Mouse (Mus musculus): ENCODE results near the gene Fbxo6.
"Not testable (repeated sequence)": the region's sequence is repeated elsewhere in the genome, so short reads cannot be mapped to it uniquely, and the experiment has no call there.

Gene Fbxo6

DNA sequence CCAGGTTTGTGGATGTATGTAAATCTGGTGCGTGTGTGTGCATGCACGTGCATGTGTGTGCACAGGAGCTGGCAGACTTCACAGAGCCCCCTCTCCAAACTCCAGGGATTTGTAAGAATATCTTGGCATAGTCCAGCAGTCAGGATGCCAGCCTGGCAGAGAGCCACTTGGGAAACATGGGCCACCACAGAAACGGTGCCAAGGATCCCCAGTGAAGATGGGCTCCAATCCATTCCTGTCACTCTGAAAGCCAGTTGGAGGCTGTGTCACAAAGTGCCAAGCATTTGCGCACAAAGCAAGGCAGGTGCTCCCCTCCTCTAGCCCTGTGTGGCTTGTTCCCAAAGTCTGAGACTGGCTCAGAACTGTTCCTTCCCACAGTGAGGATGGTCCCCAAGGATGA, 30.6 kb downstream of the Fbxo6 start:
- no peak for DNase-seq

DNA sequence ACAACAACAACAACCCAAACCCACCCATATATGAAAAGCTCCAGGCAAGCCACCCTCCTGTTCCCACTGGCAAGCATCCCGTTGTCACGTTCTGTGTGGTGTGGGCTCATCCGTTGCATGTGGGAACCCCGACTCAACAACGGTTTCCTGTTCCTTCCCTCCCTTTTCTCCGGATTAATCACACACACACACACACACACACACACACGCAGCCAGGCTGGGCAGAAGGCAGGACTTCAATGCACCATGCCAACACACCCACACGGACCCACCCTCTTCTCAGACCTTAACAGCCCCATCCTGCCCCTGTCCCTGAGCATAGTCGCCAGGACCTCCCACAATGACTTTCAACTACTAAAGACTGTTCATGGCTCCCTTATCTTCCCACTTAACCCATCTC, 31.4 kb downstream of the Fbxo6 start:
- no peak for DNase-seq

DNA sequence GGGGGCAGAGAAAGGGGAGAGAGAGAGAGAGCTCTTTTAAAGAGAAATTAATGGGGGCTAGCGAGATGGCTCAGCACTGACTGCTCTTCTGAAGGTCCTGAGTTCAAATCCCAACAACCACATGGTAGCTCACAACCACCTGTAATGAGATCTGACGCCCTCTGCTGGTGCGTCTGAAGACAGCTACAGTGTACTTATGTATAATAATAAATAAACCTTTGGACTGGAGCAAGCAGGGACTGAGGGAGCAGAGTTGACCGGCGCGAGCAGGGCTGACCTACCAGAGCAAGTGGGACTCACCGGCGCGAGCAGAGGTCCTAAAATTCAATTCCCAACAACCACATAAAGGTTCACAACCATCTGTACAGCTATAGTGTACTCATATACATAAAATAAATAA, 32.4 kb downstream of the Fbxo6 start:
- not testable (repeated sequence) for DNase-seq

DNA sequence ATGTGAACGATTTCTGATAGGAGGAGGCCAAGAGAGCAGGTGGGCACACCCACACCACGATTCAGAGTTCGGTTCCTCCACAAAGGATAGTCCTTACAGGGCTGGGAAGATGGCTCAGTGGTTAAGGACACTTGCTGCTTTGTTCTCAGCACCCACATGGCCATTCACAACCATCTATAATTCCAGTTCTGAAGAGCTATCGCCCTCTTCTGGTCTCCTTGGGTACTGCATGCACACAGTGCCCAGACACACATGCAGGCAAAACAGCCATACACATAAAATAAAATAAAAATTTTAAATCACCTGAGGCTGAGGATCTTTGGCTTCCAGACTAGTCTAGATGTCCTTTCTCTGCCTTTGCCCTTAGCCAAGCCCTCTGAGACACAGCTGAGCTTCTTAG, 34.5 kb downstream of the Fbxo6 start:
- no peak for DNase-seq

DNA sequence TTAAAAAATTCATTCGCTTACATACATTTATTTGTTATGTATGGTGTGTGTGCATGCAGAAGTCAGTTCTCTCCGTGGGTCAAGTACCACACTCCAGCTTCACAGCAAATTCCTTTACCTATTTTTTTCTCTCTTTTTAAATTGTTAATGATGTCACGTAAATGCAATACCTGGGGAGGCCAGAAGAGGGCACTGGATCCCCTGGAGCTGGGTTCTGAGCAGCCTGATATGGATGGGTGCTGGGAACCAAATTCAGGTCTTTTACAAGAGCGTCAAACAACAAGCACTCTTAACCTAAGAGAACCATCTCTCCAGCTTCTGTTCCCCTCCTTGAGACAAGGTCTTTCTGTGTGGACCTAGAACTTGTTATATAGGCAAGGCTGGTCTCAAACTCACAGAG, 35.3 kb downstream of the Fbxo6 start:
- DNase-seq: no peak

DNA sequence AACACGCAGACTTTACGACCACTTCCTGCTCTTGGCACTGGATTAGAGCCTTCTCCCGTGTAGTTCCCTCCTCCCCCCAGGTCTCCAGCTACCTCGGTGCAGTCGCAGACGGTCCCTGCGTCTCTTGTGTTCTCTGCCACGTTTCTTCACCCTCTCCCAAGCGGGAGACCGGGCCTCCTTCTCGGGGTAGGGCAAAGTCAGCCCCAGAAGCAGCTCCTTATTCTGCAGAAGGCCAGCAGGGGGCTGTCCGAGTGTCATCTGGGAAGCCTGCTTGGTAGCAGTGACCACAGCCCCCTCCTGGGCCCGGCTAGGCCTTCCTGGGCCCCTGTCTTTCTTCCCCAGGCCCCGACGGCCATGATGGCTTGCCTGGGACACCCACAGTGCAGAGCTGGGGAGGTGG, 36.5 kb downstream of the Fbxo6 start:
- DNase-seq: peak; percentile 44

DNA sequence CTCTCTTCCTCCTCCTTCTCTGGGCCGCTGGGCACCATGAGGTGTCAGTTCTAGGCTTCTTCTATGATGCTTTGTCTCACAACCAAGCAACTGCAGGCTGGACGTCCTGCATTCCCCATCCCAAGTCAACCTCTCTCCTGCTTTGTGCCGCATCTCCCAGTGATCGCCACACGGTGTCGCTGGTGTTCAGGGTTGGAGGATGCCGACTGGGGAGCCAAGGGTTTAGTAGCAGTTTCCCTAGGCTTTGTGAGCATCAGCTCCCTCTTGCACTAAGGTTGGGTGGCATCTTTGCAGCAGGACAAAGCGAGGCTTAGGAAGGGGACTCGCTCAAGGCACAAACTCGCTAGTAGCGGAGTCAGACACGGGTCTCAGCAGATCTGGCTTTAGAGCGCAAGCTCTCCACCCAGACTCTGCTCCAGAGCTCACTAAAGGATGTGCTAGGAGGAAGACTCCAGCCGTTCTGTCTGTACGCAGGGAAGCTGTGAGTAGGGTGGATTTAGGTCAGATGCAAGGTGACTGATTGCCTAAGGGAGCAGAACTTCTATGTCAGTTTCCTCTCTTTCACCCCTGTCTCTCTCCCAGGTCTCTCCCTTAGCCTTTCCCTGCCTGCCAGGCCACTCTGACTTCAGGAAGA, 37.1 kb downstream of the Fbxo6 start:
- peak; percentile 90 for DNase-seq

DNA sequence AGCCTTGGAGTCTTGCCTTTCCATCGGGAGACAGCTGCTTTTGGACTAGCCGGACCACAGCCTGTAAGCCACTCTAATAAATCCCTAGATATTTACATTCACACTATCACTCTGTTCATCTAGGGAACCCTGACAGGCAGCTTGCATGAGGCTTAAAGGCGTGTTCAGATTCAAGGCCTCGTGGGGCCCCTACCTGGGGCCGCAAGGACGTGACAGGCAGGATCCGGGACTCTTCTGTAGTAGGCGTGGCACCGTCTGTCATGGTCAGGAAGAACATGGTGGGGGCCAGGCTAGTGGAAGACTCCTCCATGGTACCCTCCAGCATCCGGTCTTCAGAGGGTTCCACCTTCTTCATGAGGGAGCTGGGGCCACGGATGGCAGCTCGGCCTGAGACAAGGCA, 39.4 kb downstream of the Fbxo6 start:
- no peak for DNase-seq

DNA sequence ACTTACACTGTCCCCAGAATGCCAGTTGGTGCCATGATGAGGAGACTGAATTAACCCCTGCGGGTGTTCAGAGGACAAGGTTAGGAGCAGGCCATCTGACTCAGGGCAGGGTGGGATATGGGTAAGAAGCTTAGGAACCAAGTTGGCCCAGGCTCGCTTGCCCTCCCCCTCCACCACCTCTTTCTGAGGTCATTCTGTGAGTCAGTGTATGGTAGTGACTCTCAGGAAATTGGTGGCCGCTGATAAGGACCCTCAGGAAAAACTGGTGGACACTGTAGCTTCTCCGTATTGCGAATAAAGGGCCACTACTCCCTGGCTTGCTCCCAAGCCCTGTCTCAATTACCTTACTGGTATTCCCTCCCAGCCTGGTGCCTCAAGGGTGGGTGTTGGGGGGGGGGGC, 42.7 kb downstream of the Fbxo6 start:
- no peak for DNase-seq

DNA sequence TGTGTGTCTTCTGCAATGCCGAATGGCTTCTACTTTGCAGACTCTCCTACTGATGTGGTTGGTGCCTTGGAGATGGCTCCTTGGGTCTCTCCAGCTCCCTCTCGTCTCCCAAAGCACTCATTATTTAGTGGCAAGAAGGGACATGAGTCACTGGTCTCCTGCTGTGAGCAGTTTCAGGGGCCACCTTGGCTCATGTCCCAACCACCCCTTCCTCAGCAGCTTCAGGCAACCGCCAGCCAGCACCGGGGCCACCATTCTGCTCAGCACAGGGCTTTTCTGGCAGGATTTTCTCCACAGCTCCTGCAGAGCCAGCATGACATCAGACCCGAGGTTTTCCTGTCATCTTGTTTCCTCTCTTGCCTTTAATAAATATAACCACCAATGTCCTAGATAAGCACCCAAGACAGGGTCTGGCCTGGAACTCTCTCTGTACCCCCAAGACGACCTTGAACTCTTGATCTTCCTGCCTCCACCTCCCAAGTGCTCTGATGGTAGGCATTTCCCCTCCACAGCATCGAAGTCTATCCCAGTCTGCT, 43.3 kb downstream of the Fbxo6 start:
- DNase-seq: no peak

DNA sequence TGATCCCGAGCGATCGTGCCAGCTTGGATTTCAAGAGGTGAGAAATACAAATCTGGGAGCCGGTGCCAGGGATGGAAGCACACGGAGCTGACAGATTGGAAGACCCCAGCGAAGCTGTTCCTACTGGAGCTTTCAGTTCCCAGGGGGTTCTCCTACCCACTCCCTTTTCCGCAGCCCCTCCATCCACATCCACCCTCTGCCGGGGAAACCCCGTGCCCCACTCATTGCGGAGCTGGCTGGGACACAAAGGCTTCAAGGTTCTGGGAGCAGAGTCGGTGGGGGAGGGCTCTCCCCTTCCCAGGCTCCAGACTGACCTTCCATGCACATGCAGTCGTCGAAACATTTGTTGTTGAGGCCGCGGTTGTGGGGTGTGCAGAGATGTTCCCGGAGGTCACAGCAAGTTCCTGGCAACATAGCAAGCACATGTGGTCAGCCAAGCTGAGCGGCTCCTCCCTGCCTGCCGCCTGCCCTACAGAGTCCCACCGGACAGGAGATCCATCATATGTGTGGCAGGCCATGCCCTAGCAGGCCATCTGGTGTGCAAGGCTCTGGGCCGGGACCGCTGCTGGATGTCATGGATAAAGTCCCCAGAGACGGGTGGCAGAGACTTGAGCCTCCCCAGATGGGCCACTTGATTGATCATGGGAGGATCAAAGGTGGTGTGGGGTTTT, 44.2 kb downstream of the Fbxo6 start:
- no peak for DNase-seq

DNA sequence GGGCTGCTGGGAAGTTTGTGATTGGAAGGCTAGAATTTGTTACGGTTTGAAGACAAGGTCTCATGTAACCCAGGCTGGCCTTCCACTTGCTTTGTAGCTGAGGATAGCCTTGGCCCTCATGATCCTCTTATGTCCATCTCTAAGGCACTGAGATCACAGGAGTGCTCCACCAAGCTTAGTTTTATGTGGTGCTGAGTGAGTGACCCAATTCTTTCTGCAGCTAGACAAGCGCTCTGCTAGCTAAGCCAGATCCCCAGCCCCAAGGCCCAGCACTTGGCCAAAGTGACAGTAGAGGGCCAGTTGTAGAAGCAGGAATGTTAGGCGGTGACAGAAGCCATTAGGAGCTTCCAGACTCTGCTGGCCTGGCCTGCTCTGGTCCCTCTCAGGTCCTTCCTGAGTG, 47.8 kb downstream of the Fbxo6 start:
- no peak for DNase-seq

DNA sequence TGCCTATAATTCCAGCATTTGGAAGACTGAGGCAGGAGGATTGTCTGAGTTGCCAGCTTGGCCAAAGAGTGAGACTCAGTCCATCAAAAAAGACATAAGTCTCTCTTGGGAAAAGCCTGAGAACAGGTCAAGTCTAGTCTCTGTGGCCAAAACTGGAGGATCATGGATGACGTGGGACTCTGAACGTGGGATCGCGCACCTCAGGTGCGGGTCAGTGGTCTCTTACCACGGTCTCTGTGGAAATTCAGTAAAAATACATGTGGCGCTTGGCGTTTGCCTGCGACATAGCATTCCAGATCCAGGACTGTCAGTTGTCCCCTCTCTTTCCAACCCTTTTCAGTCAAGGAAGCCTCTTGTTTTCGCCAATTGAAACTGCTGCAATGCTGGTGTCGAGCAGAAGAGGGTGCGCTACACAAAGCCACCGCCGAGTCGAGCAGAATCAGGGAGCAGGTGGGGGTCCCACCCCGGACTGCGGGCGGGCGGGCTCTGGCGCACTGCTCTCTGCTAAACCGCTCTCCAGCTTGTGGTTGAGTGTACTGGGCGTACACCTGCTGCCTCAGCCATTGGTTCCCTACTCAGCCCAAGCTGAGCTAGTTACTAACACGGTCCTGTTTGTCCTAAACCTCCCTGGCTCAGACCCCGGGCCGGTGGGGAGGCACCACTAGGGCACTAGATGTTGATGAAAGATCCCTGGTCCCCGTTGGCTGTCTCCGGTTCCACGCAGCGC, 50.0 kb downstream of the Fbxo6 start:
- peak; percentile 52 for DNase-seq

DNA sequence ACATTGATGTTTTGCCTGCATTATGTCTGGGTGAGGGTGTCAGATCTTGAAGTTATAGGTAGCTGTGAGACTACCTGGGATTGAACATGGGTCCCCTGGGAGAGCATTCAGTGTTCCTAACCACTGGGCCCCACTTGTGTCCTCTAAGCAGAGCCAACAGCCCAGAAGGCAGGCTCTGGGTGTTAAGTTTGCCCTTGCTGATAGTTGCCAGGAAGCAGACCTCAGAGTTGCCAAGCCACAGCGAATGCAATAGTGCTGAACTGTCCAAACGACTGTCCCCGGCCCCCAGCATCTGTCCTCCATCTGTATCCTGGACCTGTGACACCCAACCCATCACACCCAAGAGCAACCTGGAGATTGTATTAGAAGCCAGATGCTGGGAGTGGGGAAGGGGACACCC, 53.3 kb downstream of the Fbxo6 start:
- DNase-seq: no peak

DNA sequence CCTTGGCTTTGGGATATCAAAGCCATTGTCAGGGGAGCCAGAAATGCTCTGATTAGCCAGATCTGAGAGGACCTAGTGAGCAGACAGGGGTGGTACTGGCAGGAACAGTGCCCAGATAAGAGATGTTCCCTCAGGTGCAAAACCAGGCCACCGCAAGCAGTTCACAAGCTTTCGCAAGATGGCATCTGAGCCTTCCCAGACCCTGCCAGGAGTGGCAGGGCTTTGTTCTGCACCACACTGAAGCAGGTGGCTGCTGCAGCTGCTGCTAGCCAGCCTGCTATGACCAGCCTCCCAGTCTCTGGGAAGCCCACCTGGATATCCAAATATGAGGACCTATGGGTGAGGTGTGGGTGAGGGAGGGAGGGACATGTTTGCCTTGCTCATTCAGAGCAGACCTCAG, 54.0 kb downstream of the Fbxo6 start:
- no peak for DNase-seq
